Mouse (Mus musculus) small intestine, adult 2 months (tissue): Measurements from ENCODE around the gene Dock9. TPM values are rescaled to one million over a fixed set of nuclear protein-coding genes. Genes with fewer than 3 reads are reported as not detected.

Source experiments
- H3K27ac ChIP-seq: fragments of 200-500 bp; 2 replicates; pipeline ENCODE4 v1.5.1; 2012; ENCODE audit warnings: low read depth, low read length, control low read depth, inconsistent platforms; ENCODE audit not compliant: insufficient read depth
- H3K27me3 ChIP-seq: fragments of 200-500 bp; 2 replicates; pipeline ENCODE4 v1.6.1; 2012; ENCODE audit warnings: mild to moderate bottlenecking, moderate library complexity, low read length, inconsistent platforms; ENCODE audit not compliant: control insufficient read depth, insufficient read depth
- H3K36me3 ChIP-seq: fragments of 200-500 bp; 2 replicates; pipeline ENCODE4 v1.6.1; 2012; ENCODE audit warnings: mild to moderate bottlenecking, low read length, control low read depth, inconsistent platforms; ENCODE audit not compliant: control insufficient read depth, insufficient read depth
- H3K4me1 ChIP-seq: fragments of 200-500 bp; 2 replicates; pipeline ENCODE4 v1.6.1; 2012; ENCODE audit warnings: low read length, inconsistent platforms, mixed read lengths; ENCODE audit not compliant: control insufficient read depth, insufficient read depth, insufficient read length
- H3K4me3 ChIP-seq: fragments of 200-500 bp; 2 replicates; pipeline ENCODE4 v1.5.1; 2012; ENCODE audit warnings: low read depth, mild to moderate bottlenecking, control low read depth, inconsistent platforms, low read length, moderate library complexity
- CTCF ChIP-seq: fragments of 200-500 bp; IDR thresholded peaks from 2 replicates; pipeline ENCODE4 v1.5.1; 2012; ENCODE audit warnings: low read depth, mild to moderate bottlenecking, control low read depth, inconsistent platforms, low read length, moderate library complexity, mixed read lengths; ENCODE audit not compliant: insufficient replicate concordance, insufficient read length; ENCODE audit errors: extremely low read depth
- POLR2A ChIP-seq: fragments of 200-500 bp; IDR thresholded peaks from 2 replicates; pipeline ENCODE4 v1.6.1; 2012; ENCODE audit warnings: low read depth, mild to moderate bottlenecking, control low read depth, inconsistent platforms, low read length, moderate library complexity
- WGBS: fragments of 180-500 bp; shearing (Covaris S2); methylation state at CpG from one replicate; pipeline ENCODE4 v1.1.7; 2018; 5-methylcytosine and 5-hydroxymethylcytosine counted together
- polyA plus RNA-seq: library from polyadenylated mRNA; depleted of rRNA; stranded (reverse); fragments of >200 nt; gene quantifications from 2 replicates; pipeline ENCODE4 v1.2.3, GENCODE M21; 2012

Dock9 gene
- polyA plus RNA-seq, 1 experiment = 5.7 TPM

- TF ChIP-seq CTCF (peak; percentile 20; the same call in 1 of the 2 replicates), POLR2A (no peak)
- Histone ChIP-seq H3K27me3 (no peaks in the 10 kb centered on the region), H3K4me1 (peaks cover 4% of the 10 kb centered on the region), H3K36me3 (no peaks in the 10 kb centered on the region), H3K27ac (no peak overlapping the region), H3K4me3 (no peak overlapping the region)
- 78% methylated on average over 7 of the region's 7 CpGs for WGBS
Measured at GRCm38 (mm10) chr14:121735678-121736077, 62.0 kb downstream of the Dock9 start.

GRCm38 (mm10) chr14:121734217-121734616 lies 63.4 kb downstream of the Dock9 start:
- H3K27ac ChIP-seq = no peak overlapping the region
- no peak overlapping the region for H3K4me3 ChIP-seq
- no peaks in the 10 kb centered on the region for H3K27me3 ChIP-seq
- peaks cover 4% of the 10 kb centered on the region for H3K4me1 ChIP-seq
- no peaks in the 10 kb centered on the region for H3K36me3 ChIP-seq
- 88% methylated on average over 7 of the region's 7 CpGs for WGBS
- no peak for TF ChIP-seq CTCF
- no peak for TF ChIP-seq POLR2A

GRCm38 (mm10) chr14:121733694-121734093 lies 63.9 kb downstream of the Dock9 start:
- no peak for TF ChIP-seq CTCF
- Histone ChIP-seq H3K4me3 (no peak overlapping the region), H3K27ac (no peak overlapping the region), H3K4me1 (peaks cover 4% of the 10 kb centered on the region), H3K27me3 (no peaks in the 10 kb centered on the region), H3K36me3 (no peaks in the 10 kb centered on the region)
- 95% methylated on average over 12 of the region's 12 CpGs for WGBS

GRCm38 (mm10) chr14:121732196-121732595 lies 65.4 kb downstream of the Dock9 start:
- Histone ChIP-seq H3K36me3 (no peaks in the 10 kb centered on the region), H3K4me3 (peak overlapping the region; percentile 14; the same call in 1 of the 2 replicates), H3K4me1 (peaks cover 4% of the 10 kb centered on the region), H3K27me3 (no peaks in the 10 kb centered on the region), H3K27ac (no peak overlapping the region)
- TF ChIP-seq CTCF (no peak), POLR2A (no peak)
- WGBS = 22% methylated on average over 8 of the region's 8 CpGs

- Histone ChIP-seq H3K27ac (no peak overlapping the region), H3K4me3 (peak overlapping the region; percentile 14; the same call in 1 of the 2 replicates), H3K4me1 (peaks cover 4% of the 10 kb centered on the region), H3K36me3 (no peaks in the 10 kb centered on the region), H3K27me3 (no peaks in the 10 kb centered on the region)
- TF ChIP-seq CTCF (no peak), POLR2A (no peak)
- 27% methylated on average over 6 of the region's 6 CpGs for WGBS
Measured at GRCm38 (mm10) chr14:121731688-121732168, 65.9 kb downstream of the Dock9 start.

GRCm38 (mm10) chr14:121730966-121731365 lies 66.7 kb downstream of the Dock9 start:
- no peak overlapping the region for H3K27ac ChIP-seq
- WGBS = 66% methylated on average over 3 of the region's 3 CpGs
- H3K27me3 ChIP-seq = no peaks in the 10 kb centered on the region
- no peaks in the 10 kb centered on the region for H3K36me3 ChIP-seq
- TF ChIP-seq CTCF = no peak
- TF ChIP-seq POLR2A = no peak
- no peak overlapping the region for H3K4me3 ChIP-seq
- H3K4me1 ChIP-seq = peaks cover 4% of the 10 kb centered on the region

GRCm38 (mm10) chr14:121727996-121728395 lies 69.6 kb downstream of the Dock9 start:
- H3K27ac ChIP-seq = no peak overlapping the region

More at GRCm38 (mm10) chr14:121727996-121728395, 69.6 kb downstream of the Dock9 start:
- peaks cover 4% of the 10 kb centered on the region for H3K4me1 ChIP-seq
- TF ChIP-seq POLR2A = no peak
- TF ChIP-seq CTCF = no peak
- H3K4me3 ChIP-seq = no peak overlapping the region
- H3K36me3 ChIP-seq = no peaks in the 10 kb centered on the region
- H3K27me3 ChIP-seq = no peaks in the 10 kb centered on the region
- WGBS = 38% methylated on average over 8 of the region's 8 CpGs
